Mouse (Mus musculus): ENCODE measurements around the gene Crybg2. TPM values are rescaled to one million over a fixed set of nuclear protein-coding genes. Genes with fewer than 3 reads are reported as not detected.

The Crybg2 gene
- polyA plus RNA-seq, 1 experiment from 2014 or later = 1.0 TPM

DNA sequence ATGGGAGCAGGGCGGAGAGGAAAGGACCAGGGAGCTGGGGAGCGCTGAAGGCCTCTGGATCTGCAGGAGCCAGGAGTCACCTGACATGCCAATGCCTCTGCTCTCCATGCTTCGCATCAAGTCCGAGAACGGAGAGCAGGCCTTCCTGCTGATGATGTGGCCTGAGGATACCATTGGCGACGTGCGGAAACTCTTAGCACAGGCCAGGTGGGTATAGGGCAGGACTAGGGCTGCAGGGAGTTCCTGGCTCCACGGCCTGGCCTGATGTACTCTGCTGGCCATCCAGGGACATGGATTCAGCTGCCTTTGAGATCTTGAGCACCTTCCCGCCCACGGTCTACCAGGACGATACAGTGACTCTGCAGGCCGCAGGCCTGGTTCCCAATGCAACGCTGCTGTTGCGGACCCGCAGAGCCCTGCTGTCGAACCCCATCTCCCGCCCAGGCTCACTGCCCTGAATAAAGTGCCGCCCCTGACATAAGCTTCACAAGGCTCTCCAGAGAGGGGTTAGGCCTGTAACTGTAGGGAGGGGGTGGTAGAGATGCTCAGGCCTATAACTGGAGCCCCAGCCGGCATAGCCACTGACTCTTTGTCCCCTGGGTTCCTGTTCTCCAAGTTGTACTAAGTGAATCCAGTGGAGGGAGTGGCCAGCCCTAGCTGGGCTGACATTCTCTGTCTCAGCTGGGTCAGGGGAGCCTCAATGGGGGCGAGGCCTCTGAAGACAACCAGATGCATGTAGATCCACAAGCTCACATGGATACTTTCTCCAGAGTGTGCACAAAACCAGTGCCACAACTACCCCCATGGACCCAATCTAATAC lies 65.9 kb downstream of the Crybg2 start:
- Histone ChIP-seq H3K27ac (replicated peaks) (no peak overlapping the region), H3K27me3 (no peaks in the 10 kb centered on the region), H3K4me2 (replicated peaks) (0 out of 2 replicates have a peak overlapping the region, but pooled peaks have one; percentile 90), H3K4me3 (no peak overlapping the region), H3K9ac (replicated peaks) (no peak overlapping the region), H3K36me3 (no peaks in the 10 kb centered on the region), H3K9me3 (no peaks in the 10 kb centered on the region), H3K4me1 (peaks cover 28% of the 10 kb centered on the region)
- no peak for ATAC-seq (replicated peaks)
- 91% methylated on average over 21 of the region's 21 CpGs for WGBS

DNA sequence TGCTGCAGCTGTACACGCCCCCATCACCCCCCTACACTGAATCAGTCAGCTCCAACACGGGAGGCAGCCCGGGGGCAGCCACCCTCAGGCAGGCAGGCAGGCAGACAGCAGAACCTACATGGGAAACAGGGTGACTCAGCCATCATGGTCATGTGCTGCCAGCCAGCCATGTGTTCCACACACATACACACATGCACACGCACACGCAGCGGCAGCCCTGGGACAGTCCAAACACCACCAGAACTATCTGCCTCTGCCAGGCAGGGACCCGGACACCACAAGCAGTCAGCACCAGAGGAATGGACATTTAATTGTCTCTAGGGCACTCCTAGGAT lies 66.5 kb downstream of the Crybg2 start:
- H3K4me3 ChIP-seq = no peak overlapping the region
- 86% methylated on average over 7 of the region's 7 CpGs for WGBS

DNA sequence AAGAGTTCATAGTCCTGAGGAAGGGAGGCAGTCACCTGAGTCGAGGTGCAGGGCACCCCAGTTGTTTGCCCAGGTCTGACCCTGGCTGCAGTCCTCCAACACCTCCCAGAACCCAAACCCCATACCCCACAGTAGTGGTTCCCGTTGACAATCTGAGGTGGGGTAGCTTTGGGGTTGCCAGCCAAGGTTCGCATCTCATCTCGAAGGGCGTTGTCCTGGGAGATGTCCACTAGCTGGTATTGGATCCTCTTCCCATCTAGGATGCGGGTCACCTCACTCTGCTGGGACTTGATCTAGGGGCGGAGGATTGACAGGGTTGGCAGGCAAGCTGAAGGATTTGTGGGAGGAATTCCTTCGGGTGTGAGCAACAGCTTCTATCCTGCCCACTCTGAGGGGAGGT lies 67.2 kb downstream of the Crybg2 start:
- Histone ChIP-seq H3K4me1 (peaks cover 28% of the 10 kb centered on the region), H3K4me3 (peak overlapping the region; percentile 77), H3K4me2 (replicated peaks) (peak overlapping the region; percentile 90), H3K27ac (replicated peaks) (no peak overlapping the region), H3K9ac (replicated peaks) (peak overlapping the region; percentile 78), H3K36me3 (no peaks in the 10 kb centered on the region), H3K9me3 (no peaks in the 10 kb centered on the region), H3K27me3 (no peaks in the 10 kb centered on the region)
- 57% methylated on average over 8 of the region's 8 CpGs for WGBS
- no peak for ATAC-seq (replicated peaks)

More for the DNA sequence above, 66.5 kb downstream of the Crybg2 start:
- no peak for ATAC-seq (replicated peaks)
- no peaks in the 10 kb centered on the region for H3K36me3 ChIP-seq
- H3K27me3 ChIP-seq = no peaks in the 10 kb centered on the region
- H3K9me3 ChIP-seq = no peaks in the 10 kb centered on the region
- H3K4me2 ChIP-seq (replicated peaks) = peak overlapping the region; percentile 90
- H3K9ac ChIP-seq (replicated peaks) = no peak overlapping the region
- H3K4me1 ChIP-seq = peaks cover 28% of the 10 kb centered on the region
- no peak overlapping the region for H3K27ac ChIP-seq (replicated peaks)

DNA sequence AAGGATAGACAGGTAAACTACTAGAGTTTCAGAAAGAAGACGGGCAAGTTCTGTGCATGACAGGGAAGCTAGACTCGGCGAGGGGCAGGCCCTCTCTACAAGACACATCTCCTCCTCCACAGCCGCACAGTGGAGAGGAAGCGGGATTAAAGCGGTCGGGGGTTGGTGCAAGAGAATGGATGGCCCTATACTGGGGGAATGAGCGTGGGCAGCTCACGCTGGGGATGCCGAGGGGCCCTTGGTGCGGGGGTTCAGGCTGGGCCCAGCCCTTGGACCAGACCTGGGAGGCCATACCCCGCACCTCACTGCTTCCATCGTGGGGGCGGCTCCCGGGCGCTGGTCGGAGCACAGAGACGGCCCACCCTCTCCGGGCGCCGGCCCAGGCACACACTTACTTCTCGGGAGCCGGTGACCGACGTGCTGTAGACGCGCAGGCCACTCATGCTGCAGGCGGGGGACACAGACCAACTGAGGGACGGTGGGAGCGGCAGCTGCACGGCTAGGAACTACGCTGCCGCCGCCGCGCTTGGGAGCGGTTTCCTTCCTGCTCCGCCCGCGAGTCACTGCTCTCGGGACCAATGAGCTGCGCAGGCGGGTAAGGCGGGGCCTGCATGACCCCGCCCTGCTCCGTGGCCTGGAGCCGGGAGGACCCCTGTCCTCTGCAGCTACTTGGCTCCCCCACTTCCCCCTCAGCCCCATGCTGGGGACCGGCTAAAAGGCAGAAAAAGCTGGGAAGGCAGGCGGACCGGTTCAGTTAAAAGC lies 67.8 kb downstream of the Crybg2 start, which contains the start of gene Sh3bgrl3:
Gene Sh3bgrl3 (minus strand): TSS at position 569 of the 762 bp plus-strand sequence.
- H3K9ac ChIP-seq (replicated peaks) = peak within 1 kb of the TSS; percentile 78
- peak within 1 kb of the TSS; percentile 78 for H3K27ac ChIP-seq (replicated peaks)
- under 1% methylated on average over 50 of the region's 50 CpGs for WGBS
- H3K4me1 ChIP-seq = peaks cover 28% of the 10 kb centered on the region
- peak; percentile 94 for ATAC-seq (replicated peaks)
- peak within 1 kb of the TSS; percentile 77 for H3K4me3 ChIP-seq
- H3K9me3 ChIP-seq = no peaks in the 10 kb centered on the region
- H3K36me3 ChIP-seq = no peaks in the 10 kb centered on the region
- H3K27me3 ChIP-seq = no peaks in the 10 kb centered on the region
- peak within 1 kb of the TSS; percentile 90 for H3K4me2 ChIP-seq (replicated peaks)

DNA sequence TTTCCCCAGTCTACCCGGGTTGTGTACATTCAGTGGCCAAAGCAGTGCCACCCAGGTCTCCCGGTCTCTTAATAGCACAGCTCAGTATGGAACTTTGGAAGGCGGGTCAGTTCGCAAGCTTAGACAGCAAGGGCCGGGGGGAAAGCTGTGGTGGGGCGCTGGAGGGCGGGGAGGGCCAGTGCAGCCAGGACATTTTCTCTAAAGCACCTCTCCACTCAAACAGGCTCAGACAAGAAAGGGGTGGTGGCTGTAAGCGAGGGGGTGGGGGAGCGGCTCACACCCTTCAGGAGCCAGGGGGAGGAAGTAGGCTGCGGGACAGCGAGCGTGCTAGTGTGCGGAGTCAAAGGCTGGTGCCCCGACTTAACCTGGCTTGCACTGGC lies 68.4 kb downstream of the Crybg2 start:
- Histone ChIP-seq H3K9ac (replicated peaks) (peak overlapping the region; percentile 78), H3K36me3 (no peaks in the 10 kb centered on the region), H3K4me2 (replicated peaks) (peak overlapping the region; percentile 90), H3K4me3 (peak overlapping the region; percentile 77), H3K27ac (replicated peaks) (peak overlapping the region; percentile 78), H3K4me1 (peaks cover 25% of the 10 kb centered on the region), H3K9me3 (no peaks in the 10 kb centered on the region), H3K27me3 (no peaks in the 10 kb centered on the region)
- WGBS = 3% methylated on average over 14 of the region's 14 CpGs
- ATAC-seq (replicated peaks) = peak; percentile 29; the same call in 1 of the 2 replicates

DNA sequence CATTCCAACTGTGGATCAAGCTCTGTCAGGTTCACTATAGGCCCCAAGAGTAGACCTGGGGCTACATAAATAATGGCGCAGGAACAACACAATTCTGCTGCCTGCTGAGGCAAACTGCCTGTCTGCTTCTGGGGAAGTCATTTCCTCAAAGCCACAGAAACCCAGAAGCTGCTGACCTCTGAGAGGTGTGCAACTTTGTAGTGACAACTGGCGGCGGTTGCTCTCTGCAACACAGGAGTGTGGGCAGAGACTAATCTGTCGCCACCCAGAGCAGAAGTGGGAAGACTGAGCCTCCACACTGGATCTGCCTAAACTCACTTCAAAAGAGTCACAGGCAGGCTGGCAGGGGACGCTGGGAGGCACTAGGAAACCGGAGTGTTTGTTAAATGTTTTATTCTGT lies 68.9 kb downstream of the Crybg2 start:
- no peak overlapping the region for H3K27ac ChIP-seq (replicated peaks)
- WGBS = 53% methylated on average over 6 of the region's 6 CpGs
- no peaks in the 10 kb centered on the region for H3K27me3 ChIP-seq
- no peak overlapping the region for H3K4me3 ChIP-seq
- H3K9ac ChIP-seq (replicated peaks) = no peak overlapping the region
- H3K9me3 ChIP-seq = no peaks in the 10 kb centered on the region
- no peaks in the 10 kb centered on the region for H3K36me3 ChIP-seq
- peak overlapping the region; percentile 90 for H3K4me2 ChIP-seq (replicated peaks)
- ATAC-seq (replicated peaks) = no peak
- H3K4me1 ChIP-seq = peaks cover 20% of the 10 kb centered on the region

DNA sequence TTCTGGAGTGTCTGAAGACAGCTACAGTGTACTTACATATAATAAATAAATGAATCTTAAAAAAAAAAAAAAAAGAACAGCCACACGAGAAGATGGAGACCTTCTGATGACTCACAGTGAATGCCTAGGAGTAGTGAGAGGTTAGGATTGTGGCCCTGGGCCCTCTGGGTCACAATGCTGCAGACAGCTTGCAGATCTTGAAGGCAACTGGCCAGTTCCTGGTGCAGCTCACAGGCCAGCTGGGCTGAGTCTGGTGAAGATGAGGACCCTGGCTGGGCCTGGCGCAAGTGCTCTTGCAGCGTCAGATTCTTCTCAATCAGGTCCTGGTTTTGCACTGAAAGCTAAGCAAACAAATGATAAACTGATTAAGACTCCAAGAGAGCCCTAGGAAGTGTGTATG lies 71.5 kb downstream of the Crybg2 start:
- WGBS = 91% methylated on average over 3 of the region's 3 CpGs
- Histone ChIP-seq H3K4me3 (no peak overlapping the region), H3K27ac (replicated peaks) (no peak overlapping the region), H3K9me3 (no peaks in the 10 kb centered on the region), H3K36me3 (no peaks in the 10 kb centered on the region), H3K27me3 (no peaks in the 10 kb centered on the region), H3K4me1 (peaks cover 15% of the 10 kb centered on the region), H3K4me2 (replicated peaks) (no peak overlapping the region), H3K9ac (replicated peaks) (no peak overlapping the region)
- ATAC-seq (replicated peaks) = no peak

DNA sequence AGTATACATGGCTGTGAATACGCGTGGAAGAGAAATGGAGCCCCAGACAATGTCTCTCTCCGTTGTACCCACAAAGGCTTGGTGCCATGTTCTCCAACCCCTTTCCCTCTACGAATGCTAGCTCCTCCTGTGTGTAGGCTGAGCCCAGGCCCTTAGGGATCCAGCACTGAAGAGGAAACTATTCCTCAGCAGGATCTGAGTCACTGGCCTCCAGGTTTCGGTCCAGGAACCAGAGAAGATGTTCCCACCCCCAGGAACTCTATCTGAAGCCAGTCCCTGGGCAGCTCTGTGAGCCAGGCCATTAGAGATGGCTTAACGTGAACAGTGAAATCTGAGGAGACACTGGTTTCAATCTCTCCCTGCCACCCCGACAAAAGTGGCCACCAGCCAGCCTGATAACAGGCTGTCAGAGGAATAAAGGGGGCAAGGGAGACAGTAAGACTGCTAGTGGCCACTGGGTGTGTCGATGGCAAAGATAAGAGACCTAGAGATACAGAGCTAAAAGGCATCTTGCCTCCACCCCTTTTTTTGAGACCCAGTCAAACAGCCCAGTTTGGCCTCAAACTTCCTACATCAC lies 72.0 kb downstream of the Crybg2 start:
- no peaks in the 10 kb centered on the region for H3K9me3 ChIP-seq
- H3K4me2 ChIP-seq (replicated peaks) = no peak overlapping the region
- H3K4me3 ChIP-seq = no peak overlapping the region
- WGBS = 89% methylated on average over 8 of the region's 8 CpGs
- H3K27ac ChIP-seq (replicated peaks) = no peak overlapping the region
- H3K9ac ChIP-seq (replicated peaks) = no peak overlapping the region
- no peak for ATAC-seq (replicated peaks)
- no peaks in the 10 kb centered on the region for H3K27me3 ChIP-seq
- H3K4me1 ChIP-seq = peaks cover 10% of the 10 kb centered on the region
- H3K36me3 ChIP-seq = no peaks in the 10 kb centered on the region

DNA sequence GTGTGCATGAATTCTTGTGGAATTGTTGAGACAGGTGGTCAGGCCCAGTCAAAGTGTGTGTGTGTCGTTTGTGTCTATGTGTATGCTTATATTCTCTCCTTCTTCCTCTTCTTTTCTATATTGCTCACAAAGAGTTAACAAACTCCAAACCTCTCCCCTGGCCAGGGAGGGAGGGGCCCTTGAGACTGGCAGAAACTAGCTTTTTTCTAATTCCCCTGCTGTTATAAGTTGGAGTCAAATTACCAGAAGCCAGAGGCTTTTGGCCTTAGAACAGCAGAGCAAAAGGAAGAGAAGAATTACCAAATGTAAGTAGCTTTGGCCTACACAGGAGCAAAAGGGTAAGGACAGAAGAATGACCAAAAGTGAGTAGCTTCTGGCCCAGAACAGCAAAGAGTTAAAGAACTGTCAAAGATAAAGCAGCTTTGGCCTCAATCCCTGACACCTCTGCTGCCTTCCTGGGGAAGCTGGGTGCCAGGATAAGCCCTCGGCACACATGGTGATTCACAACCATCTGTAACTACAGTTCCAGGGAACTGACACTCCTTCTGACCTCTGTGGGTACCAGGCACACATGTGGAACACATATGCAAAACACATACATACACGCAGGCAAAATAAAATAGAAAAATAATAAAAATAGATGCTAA lies 75.8 kb downstream of the Crybg2 start:
- WGBS = 75% methylated on average over 3 of the region's 3 CpGs

DNA sequence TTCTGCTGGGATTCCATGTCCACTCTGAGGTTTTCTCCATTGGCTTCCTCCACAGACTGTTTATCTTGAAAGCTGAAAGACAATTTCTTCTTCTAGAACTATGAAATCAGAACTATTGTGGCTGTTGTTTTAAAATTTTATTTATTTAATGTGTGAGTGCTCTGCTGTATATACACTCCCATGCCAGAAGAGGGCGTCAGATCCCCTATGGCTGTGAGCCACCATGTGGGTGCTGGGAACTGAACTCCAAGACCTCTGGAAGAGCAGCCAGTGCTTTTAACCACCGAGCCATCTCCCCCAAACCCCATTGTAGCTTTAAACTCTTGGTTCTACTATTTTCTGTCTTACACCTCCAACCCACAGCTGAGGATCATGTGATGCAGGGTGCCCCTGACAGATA lies 78.2 kb downstream of the Crybg2 start:
- H3K27ac ChIP-seq (replicated peaks) = no peak overlapping the region
- H3K4me1 ChIP-seq = no peaks in the 10 kb centered on the region
- no peak for ATAC-seq (replicated peaks)
- no peak overlapping the region for H3K4me3 ChIP-seq
- no peak overlapping the region for H3K9ac ChIP-seq (replicated peaks)
- H3K27me3 ChIP-seq = no peaks in the 10 kb centered on the region
- no peaks in the 10 kb centered on the region for H3K9me3 ChIP-seq
- no peak overlapping the region for H3K4me2 ChIP-seq (replicated peaks)
- H3K36me3 ChIP-seq = no peaks in the 10 kb centered on the region
- WGBS = 89% methylated on average over 2 of the region's 2 CpGs

More for the DNA sequence above, 75.8 kb downstream of the Crybg2 start:
- Histone ChIP-seq H3K9ac (replicated peaks) (no peak overlapping the region), H3K4me1 (no peaks in the 10 kb centered on the region), H3K4me2 (replicated peaks) (no peak overlapping the region), H3K4me3 (no peak overlapping the region), H3K9me3 (no peaks in the 10 kb centered on the region), H3K27ac (replicated peaks) (no peak overlapping the region), H3K36me3 (no peaks in the 10 kb centered on the region), H3K27me3 (no peaks in the 10 kb centered on the region)
- no peak for ATAC-seq (replicated peaks)
